Mouse (Mus musculus): ENCODE results near the gene Cped1.

Gene Cped1

DNA sequence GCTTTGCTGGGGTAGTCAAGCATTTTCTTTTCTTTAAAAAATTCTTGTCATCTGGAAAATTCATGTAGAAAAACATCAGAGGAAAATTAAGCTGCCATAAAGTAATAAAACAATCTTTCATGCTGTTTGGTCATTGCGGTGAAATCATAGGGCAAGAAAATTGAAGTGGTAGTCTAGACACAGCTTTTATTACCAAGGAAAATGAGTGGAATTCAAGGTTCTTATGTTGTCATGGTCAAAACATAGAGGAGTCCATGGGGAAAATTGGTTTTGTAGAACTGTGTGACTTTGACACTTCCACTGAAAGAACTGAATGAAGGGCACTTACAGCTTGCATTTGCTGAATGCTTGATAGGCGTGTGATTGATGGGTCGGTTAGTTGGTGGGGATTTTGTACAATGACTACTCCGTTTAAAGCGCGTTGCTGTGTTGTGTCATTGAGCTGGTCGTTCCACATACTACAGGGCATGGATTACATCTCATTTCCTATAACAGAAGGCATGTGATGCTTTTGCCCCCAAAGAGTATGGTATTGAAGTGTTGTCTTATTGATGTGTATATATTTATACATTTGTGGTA, 93.1 kb downstream of the Cped1 start:
- no peak for DNase-seq (ENCODE audit: low read depth, low spot score)

DNA sequence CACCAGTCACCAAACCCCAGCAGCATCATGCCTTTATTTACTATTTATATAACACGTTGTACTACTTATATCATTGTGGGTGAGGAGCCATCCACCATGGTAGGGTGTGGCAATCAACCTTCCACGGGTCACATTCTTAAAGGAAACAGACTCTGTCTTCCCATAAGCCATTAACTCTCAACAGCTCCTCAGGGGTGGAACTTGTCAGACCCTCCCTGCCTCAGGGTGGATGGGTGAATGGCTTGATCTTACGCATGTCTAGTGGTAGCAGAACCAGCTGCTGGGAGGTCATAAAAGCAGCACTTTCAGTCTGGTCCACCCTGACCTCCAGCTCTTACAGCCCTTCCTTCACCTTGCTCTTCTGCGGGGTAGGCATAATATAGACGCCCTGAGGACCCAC, 100.3 kb downstream of the Cped1 start:
- DNase-seq (ENCODE audit: low read depth, low spot score), result no peak

DNA sequence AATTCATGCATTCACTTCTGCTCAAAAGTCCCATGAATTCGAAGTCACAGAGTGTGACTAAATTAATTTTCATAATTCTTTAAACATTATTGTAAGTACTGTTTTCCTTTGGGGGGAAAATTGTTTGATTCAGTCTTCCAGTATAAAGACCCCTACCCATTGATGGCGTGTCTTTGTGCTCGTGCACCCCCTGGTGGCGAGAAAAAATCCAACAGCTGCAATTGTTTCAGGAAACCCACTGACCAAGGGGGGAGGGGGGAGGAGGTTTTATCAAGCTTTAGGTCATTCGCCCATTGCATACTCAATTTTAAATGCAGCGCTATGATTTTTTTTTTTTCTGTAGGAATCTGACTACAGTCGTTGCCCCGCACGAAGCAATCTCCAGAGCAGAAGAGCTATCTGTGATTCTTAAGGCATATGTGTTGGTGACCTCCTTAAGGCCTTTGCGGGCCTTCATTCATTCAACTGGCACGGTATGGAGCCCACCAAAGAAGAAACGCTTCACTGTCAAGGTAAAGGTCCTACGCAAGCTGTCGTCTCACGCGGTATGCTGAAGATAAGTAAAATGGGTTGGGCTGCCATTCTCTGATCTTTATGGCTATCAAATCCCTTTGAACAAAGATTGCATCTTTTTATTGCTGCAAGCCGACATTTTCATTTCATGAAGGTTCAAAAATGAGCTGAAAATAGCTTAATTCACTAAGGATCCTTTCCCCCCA, 102.8 kb downstream of the Cped1 start:
- DNase-seq (ENCODE audit: low read depth, low spot score), result no peak

DNA sequence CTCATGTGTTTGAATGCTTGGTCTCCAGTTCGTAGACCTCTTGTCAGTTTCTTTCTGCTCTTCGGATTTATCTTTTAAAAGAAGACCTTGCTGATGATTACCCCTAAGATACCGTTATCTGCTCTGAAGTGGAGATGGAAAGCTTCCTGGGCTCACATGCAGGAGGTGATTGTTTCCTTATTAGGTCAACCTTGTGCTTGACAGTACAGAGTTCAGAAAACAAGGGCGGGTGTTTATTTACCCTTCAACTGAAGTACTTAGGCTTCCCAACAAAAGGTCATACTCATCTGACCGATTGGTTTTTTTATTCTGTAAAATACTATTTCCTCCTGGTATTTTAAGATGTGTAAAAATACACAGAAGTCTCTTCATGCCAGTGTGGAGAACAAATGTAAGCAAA, 106.1 kb downstream of the Cped1 start:
- DNase-seq (ENCODE audit: low read depth, low spot score), result no peak

DNA sequence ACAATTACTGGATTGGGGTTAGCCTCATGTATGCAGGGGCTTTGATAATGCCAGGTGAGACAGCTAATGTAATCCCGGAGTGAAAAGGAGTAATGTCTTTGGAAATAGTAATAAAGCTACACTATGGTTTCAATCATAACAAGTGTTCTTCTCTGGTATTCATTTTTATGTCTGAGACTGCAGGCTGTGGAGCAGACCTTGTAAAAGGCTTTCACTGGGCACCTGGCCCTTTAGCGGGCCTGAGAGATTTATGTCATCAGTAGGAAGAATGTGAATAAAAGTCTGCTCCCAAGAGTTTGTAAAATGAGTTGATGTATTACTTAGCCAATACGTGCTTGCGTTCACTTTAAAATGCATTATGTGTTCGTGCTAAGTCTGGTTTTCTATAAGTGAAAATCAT, 108.1 kb downstream of the Cped1 start:
- no peak for DNase-seq (ENCODE audit: low read depth, low spot score)

DNA sequence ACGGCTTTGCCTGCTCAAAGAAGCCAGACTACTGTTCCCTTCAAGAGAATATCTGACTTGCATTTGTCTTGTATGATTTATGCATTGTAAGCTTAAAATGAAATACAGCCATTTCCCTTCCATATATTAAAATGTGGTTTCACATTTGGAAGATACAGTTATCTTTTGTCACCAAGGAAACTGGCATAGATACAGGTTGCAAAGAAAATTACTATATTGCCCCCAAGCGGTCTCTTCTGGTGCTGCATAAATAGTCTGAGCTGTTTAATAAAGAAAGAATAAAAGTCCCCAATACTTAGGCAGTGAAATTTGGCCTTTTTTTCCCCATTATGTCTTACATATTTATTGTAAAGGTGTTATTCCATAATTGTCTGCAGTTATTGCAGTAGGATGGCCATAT, 112.0 kb downstream of the Cped1 start:
- peak; percentile 59 for DNase-seq (ENCODE audit: low read depth, low spot score)

DNA sequence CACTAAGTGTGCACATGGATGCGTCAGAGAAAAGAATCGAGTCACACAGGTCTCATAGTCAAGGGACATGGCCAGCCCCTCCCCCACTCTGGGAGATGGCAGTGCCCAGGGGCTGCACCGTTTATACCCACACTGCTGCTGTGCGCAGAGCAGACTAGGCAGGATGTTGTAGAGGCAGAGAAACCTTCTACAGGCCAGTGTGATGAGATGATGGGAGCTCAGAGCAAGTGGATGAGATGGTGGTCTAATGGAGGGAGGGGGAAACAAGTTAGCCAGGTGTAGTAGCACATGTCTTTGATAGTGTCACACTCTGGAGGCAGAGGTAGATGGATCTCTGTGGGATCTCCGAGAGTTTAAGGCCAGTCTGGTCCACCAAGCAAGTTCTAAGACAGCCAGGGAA, 114.1 kb downstream of the Cped1 start:
- no peak for DNase-seq (ENCODE audit: low read depth, low spot score)

DNA sequence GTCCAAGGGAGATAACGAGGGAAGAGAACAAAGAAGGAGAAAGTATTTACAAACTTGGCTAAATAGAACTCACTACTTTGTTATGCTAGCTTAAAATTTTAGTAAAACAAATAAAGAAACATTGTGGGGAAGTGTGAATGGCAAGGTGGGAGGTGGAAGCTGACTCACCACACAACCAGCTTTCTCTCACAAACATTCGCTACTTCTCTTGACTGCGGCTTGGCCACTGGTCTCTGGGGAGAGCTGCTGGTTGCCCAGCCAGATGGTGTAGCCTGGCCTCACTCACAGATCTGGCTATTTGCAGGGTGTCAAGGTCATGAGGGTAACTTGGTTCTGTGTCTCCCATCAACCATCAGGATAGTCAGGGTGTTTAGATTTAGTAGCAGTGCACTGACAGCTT, 116.2 kb downstream of the Cped1 start:
- DNase-seq (ENCODE audit: low read depth, low spot score), result peak; percentile 30

DNA sequence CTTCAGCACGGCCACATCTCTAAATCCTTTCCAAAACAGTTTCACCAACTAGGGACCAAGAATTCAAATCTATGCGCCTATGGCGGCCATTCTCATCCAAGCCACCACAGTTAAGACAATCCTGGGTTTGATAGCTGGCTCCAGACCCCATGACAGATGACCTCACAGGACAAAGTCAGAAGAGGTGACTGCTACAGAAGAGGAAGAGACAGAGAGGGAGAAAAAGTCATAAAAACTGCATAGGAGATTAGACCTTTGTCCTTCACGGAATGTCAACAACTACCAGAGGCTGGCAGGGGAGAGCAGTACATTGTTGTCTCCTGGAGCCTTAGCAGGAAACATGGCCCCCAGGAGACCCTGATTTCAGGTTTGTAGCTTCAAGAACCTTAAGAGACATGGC, 117.0 kb downstream of the Cped1 start:
- DNase-seq (ENCODE audit: low read depth, low spot score), result no peak

DNA sequence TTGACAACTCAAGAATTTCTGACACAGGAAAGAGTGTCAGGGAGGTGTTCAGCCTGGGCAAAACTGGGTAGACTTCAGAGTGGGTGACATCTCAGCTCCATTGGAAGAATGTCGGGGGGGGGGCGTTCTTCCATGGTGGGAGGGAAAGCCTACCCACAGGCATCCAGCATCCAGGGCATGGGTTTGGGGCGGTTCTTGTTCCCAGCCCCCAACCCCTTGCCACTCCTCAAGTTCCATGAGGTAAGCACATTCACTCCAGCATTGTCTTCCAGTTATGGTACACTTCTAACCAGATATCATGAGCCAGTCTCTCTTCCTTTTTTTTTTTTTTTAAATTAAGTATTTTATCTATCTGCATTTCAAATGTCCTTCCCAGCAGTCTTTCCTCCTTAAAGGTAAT, 118.0 kb downstream of the Cped1 start:
- DNase-seq (ENCODE audit: low read depth, low spot score), result no peak

DNA sequence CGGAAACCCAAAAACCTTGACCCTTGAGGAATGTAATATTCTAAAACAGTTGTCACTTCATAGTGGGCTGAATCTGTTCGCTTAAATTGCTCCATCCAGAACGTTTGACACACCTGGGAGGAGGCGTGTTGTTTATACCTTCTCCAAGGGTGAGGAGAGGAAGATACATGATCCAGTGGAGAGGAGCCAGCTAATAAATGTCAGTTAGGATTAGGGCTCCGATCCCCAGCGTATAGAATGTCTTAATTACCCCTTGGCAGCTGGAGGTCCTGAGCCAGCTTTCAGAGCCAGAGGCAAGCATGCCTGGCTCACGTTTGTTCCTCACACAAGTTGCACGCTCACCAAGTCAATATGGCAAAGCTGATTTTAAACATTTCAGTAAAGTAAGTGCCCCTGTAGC, 118.5 kb downstream of the Cped1 start:
- DNase-seq (ENCODE audit: low read depth, low spot score), result no peak

DNA sequence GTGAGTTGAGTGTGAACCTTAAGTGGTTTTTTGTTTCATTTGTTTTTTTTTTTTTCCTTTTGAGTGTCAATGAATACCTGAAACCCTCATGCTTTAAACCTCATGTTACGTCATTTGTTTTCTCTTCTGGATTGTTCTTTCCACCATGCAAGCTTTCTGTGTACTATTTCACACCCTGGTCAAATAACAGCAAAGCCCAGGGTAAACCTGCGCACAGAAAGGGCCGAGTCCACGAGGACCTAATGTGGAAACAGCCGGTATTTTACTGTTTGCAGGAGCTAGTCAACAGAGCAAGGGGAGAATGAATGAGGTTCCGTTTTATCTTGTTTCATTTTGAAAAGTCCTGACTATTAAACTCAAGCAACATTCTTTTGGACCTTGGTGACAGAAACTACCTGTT, 128.4 kb downstream of the Cped1 start:
- DNase-seq (ENCODE audit: low read depth, low spot score), result no peak

DNA sequence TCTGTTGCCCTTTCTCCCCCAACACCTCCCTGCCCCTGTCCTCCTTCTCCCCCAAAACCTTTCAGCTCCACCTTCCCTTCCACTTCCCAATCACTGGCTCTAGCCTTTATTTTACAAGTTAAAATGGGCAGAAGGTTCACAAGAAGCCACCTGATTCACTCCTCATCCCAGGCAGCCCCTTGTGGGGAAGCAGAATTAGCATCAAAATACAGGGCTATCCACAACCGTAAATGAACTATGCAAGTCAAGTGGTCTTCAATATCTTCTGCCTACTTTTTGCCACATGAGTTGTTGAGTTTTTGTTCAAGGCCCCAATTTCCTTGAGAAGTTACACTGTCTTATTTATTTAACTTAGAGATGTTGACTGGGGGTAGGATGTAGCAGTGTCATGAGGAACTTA, 131.0 kb downstream of the Cped1 start:
- DNase-seq (ENCODE audit: low read depth, low spot score), result no peak

DNA sequence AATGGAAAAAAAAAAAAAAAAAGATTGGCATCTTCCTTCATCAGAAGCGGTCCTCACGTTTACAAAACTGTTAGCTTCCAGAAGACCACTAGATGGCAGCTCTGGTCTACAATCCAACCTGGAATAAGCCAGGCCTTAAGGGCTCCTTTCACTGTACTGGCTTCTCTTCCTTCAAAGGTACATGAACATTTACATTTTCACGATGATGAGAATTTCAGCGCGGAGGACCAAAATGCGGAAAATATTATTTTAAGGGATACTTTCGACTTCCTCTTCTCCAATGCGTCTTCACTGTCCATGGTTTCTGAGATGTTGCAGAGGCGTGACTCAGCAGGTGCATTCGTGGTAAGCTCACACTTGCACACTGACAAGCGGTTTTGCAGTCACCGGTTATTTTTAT, 136.4 kb downstream of the Cped1 start:
- DNase-seq (ENCODE audit: low read depth, low spot score), result peak; percentile 88

DNA sequence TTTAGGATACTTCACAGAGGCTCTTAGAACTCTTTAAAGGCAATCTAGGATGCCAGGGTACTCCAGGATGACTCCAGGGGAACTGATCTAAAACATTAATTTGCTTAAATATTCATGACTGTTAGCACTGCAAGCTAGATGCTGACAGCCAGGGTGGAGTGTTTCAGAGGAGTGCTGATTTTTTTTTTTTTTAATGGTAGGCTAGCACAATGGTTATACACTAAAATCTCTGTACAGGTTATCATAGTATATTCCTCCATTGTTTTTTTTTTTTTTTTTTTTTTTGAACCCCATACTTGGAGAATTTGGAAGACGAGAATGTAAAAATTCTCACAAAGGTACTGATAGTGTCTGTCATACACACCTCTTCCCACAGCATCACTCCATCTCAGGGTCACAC, 137.0 kb downstream of the Cped1 start:
- no peak for DNase-seq (ENCODE audit: low read depth, low spot score)

DNA sequence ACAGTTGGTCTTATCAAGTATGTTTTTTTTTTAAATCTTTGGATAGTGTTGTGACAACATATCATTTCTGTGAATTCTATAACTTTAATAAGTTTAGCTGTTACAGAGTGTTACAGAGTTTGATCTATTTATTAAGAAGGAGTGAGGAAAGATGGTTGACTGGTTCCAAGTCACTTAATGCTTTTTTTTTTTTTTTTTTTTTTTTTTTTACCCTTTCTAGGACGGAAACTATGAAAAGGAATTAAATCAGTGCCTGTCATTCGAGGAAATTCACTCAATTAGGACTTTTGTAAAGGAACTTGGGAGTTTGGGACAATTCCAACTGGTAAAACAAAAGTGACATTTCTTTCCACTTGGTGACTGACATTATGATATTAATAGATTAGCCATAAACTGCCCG, 137.6 kb downstream of the Cped1 start:
- DNase-seq (ENCODE audit: low read depth, low spot score), result no peak

DNA sequence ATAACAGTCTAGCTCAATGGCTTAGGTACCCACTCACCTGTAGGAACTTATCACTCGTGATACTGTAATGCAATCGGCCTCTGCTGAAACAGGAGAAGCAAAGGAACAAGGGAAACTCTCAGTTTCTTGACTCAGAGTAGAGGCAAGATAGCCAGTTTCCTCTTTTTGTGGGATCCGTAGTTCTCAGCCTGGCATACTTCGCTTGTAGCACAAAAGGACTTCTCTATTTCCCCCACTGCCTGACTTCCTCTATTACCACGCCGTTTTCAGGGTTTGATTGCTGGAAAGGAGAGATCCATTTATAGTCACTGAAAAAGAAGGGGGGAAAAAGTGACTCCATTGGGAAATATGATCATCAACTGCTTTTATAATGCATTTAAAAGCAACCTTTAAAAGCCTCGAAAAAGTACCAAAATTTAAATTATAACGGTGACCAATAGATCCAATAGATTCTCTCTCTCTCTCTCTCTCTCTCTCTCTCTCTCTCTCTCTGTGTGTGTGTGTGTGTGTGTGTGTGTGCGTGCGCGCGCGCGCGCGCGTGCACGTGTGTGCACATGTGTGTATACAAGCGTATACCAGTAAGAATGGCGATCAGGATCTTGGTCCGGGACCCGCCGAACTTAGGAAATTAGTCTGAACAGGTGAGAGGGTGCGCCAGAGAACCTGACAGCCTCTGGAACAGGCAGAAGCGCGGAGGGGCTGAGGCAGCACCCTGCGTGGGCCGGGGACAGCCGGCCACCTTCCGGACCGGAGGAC, 139.0 kb downstream of the Cped1 start:
- DNase-seq (ENCODE audit: low read depth, low spot score), result peak; percentile 16

DNA sequence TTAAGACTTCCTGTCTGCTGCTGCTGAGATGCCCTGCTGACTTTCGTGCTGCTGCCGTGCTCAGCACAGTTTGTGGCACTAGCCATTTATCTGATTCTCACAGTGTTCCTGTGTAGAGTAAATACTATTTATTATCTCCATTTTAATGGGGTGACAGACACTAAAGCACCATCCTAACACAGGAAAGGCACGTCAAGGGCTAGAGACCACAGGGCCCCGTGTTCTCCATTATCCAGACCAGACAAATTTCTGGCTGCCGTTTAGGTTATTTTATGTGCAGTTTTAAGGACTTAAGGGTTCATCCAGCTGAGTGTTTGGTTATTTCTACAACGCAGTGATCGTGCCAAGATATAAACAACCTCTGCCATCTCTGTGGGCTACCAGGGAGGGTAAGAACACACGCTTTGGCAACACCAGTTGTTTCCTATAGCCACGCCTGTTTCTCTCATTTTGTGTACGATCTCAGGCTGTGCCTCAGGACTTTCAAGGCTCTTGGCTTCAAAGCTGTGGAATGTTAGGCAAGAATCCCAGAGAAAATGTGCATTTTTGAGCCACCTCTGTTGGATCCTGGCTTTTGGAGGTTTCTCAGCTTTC, 149.4 kb downstream of the Cped1 start:
- DNase-seq (ENCODE audit: low read depth, low spot score), result no peak

DNA sequence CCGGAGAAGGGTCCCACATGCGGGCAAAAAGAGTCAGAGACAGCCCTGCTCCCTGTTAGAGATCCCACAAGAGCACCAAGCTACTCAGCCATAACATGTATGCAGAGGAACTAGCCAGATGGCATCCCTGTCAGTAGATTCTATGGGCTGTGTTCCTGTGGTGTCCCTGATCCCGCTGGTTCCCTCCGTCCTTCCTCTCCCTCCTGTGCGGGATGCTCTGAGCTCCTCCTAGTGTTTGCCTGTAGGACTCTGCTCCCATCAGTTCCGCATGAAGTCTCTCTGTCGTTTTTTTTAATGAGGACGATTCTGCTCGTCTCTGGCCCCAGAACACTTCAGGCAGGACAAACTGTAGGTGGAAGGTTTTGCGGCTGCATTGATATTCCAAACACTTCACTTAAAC, 151.1 kb downstream of the Cped1 start:
- DNase-seq (ENCODE audit: low read depth, low spot score), result peak; percentile 2

DNA sequence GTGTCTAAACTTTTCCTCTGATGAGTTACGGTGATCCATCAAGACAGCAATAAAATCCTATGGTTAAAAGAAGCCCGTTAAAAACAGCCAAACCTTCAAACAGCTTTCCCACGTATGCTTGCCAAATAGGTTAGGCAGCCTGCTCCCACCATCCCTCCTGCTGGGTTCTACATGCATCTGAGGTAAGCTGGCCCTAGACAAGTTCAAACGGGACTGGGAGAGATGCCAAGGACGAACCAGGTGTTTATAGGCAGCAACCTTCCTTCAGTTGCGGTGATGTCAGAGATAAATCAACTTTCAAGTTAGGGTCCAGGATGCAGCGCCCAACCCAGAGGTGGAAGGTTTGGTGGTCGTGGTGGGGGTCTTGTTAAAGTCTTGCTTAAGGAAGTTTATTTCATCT, 155.1 kb downstream of the Cped1 start:
- DNase-seq (ENCODE audit: low read depth, low spot score), result no peak

DNA sequence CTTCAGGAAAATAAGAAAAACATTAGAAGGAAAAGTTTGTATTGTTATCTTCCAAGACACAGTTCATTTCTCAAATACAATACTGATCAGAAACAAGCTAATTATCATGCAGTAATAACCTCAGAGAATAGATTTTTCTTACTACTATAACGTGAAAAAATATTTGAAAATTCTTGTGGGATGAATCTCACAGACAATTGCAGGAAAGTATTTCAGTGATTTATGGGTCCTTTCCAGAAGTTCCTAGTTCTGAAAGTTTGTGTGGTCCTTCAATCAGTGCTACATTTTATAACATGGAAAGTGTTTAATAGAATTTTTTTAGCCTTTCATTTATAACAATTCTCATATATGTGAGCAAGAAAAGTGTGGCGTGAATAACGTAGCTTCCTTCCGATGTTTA, 161.5 kb downstream of the Cped1 start:
- no peak for DNase-seq (ENCODE audit: low read depth, low spot score)

DNA sequence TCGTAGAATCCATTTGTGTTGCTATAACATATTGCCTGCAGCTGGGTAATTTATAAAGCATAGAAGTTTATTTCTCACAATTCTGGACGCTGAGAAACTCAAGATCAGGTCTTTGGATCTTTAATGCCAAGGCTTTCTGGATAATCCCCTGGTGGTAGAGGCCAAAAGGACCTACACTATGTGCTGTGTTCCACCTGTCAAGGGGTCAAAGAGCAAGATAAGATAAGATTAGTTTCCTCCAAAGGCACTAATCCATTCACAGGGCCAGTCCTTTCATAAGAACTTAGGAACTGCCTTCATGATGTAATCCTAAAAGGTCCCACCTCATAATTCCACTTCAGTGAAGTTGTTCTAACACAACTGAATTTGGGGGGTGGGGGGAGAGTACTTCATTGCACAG, 162.8 kb downstream of the Cped1 start:
- no peak for DNase-seq (ENCODE audit: low read depth, low spot score)

DNA sequence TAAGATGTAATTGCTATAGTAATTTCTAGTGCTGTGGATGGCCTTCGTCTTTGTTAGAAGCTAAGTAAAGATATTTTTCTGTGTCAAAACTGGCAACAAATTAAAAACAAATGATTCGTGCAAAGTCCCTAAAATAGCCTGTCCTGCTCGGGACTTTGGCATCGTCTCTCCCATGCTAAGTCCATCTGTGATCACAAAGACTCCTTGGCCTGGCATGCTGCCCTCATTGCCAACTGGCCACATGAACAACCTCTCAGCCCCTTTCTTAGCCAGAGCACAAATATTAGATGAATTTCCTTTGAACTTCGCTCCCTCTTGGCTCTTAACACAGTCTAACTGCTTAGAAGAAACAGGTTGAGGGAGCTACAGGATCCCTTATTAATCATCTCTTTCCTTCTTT, 171.7 kb downstream of the Cped1 start:
- peak; percentile 63 for DNase-seq (ENCODE audit: low read depth, low spot score)

All from brain, adult 2 months (tissue).